ENCODE assay signal across 8 mouse cellular contexts in the genomic region with DNA sequence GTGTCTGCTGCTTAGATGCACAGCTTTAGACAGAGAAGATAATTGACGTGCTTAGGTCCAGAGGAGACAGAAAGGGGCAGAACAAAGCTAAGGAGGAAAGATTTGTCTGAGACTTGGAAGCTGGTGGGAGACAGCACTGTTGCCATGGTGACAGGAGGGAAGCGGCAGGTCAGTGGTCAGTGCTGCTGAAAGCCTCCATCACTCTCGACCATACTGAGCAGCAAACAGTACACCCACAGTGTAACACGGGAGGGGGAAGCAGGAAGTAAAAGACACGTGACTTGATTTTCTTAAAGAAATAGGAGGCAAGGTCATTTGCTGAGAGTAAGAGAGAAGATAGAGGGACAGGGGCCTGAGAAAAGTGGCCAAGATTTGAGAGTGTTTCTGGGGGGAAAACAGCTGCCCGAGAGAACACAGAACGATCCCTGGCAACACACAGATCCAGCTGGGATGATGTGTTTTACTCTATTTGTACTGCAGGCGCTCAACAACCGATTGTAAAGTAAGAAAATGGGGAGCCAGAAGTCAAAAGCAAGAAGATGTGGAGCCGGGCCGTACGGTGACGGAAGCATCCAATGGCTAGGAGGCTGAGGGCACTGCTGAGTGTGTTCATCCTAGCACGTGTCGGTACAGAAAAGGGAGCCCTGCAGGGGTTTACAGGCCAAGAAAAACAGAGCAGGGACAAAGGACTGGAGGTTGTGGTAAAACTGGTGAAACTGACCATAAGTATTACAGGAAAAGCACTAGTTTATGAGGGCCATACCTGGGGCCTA.
DNase-seq lines count a peak whose midpoint lies in the region; ATAC-seq lines count a peak whose summit lies in the region.

No protein-coding gene starts in this region.

- ATAC-seq in hindbrain, embryonic 16.5 days: peak; percentile 95
- ATAC-seq in midbrain, embryonic 14.5 days (ENCODE audit: low FRiP score, low TSS enrichment): peak; percentile 86

- peak overlapping the region; percentile 47 for H3K4me2 ChIP-seq in hindbrain, embryonic 16.5 days (ENCODE audit: low read length)
- H3K4me2 ChIP-seq in midbrain, embryonic 14.5 days (ENCODE audit: low read length): peak overlapping the region; percentile 47

- no peaks in the 10 kb centered on the region for H3K9me3 ChIP-seq in hindbrain, embryonic 16.5 days (ENCODE audit: control insufficient read depth, low read length)
- H3K9me3 ChIP-seq in midbrain, embryonic 14.5 days (ENCODE audit: control insufficient read depth, low read length): no peaks in the 10 kb centered on the region

- H3K9ac ChIP-seq in hindbrain, embryonic 16.5 days (ENCODE audit: low read depth, low read length): no peak overlapping the region
- no peak overlapping the region; the same call in 1 of the 2 replicates for H3K9ac ChIP-seq in midbrain, embryonic 14.5 days (replicated peaks; ENCODE audit: low read length)

- 31% methylated on average over 15 of the region's 15 CpGs for WGBS in hindbrain, embryonic 16.5 days
- WGBS in midbrain, embryonic 14.5 days: 24% methylated on average over 15 of the region's 15 CpGs

- no peak overlapping the region; the same call in 1 of the 2 replicates for H3K4me3 ChIP-seq in hindbrain, embryonic 16.5 days (ENCODE audit: low read length)
- peak overlapping the region; percentile 15 for H3K4me3 ChIP-seq in midbrain, embryonic 14.5 days (replicated peaks; ENCODE audit: low read depth, low read length)

- DNase-seq in cerebellum, postnatal 14 days: peak; percentile 35 to 55
- no peak for DNase-seq in cerebellum, adult 8-10 months
- peak; percentile 22 for DNase-seq in embryo, embryonic 11.5 days (ENCODE audit: low read depth, low spot score)
- peak; percentile 81 for DNase-seq in midbrain, embryonic 14.5 days
- DNase-seq in layer of hippocampus, adult 8-10 months (ENCODE audit: low spot score in 2 of 2): no peak
- no peak for DNase-seq in adrenal gland, postnatal 36 days
- DNase-seq in frontal cortex, adult 2 months (ENCODE audit: extremely low spot score in 1 of 2, low spot score in 1 of 2): no peak

- H3K27ac ChIP-seq in hindbrain, embryonic 16.5 days (ENCODE audit: low read depth, low read length): peak overlapping the region; percentile 1
- peak overlapping the region; percentile 26 for H3K27ac ChIP-seq in midbrain, embryonic 14.5 days (replicated peaks; ENCODE audit: low read depth, low read length)

- no peaks in the 10 kb centered on the region for H3K27me3 ChIP-seq in hindbrain, embryonic 16.5 days (replicated peaks; ENCODE audit: control insufficient read depth, insufficient read depth, low read length)
- no peaks in the 10 kb centered on the region for H3K27me3 ChIP-seq in midbrain, embryonic 14.5 days (ENCODE audit: control insufficient read depth, insufficient read depth, low read length)

- H3K4me1 ChIP-seq in hindbrain, embryonic 16.5 days (ENCODE audit: control insufficient read depth, insufficient read depth, low read depth, low read length): peaks cover 10% of the 10 kb centered on the region
- H3K4me1 ChIP-seq in midbrain, embryonic 14.5 days (ENCODE audit: control insufficient read depth, insufficient read depth, low read length): peaks cover 23% of the 10 kb centered on the region; the same call in 1 of the 2 replicates

- H3K36me3 ChIP-seq in hindbrain, embryonic 16.5 days (ENCODE audit: control insufficient read depth, insufficient read depth, low read length): no peaks in the 10 kb centered on the region
- H3K36me3 ChIP-seq in midbrain, embryonic 14.5 days (ENCODE audit: control insufficient read depth, insufficient read depth, low read length): no peaks in the 10 kb centered on the region

Comparison
In these comparisons a context has a peak if more than half of its experiments do, and no peak if none do; other contexts are left out.
1. DNase-seq: peak in cerebellum, postnatal 14 days (2 of 2), embryo, embryonic 11.5 days (single experiment) and midbrain, embryonic 14.5 days (single experiment); none in cerebellum, adult 8-10 months (single experiment), layer of hippocampus, adult 8-10 months (0 of 2), adrenal gland, postnatal 36 days (0 of 2) and frontal cortex, adult 2 months (0 of 2).